Mouse (Mus musculus) lung, embryonic 16.5 days (tissue): Measurements from ENCODE around the gene Sbk2. TPM values are rescaled to one million over a fixed set of nuclear protein-coding genes. Genes with fewer than 3 reads are reported as not detected.

ENCODE experiments used
- ATAC-seq: fragments of 200-750 bp; cut with Nextera tagmentation; 2 replicates; pipeline ENCODE4 v1.8.0; 2017; ENCODE audit warnings: low read depth, mild to moderate bottlenecking, moderate library complexity
- H3K27ac ChIP-seq: fragments of 300-500 bp; sonication (generic); 2 replicates; pipeline ENCODE4 v1.5.1; 2014; ENCODE audit warnings: mild to moderate bottlenecking, control low read depth, low read length
- H3K27me3 ChIP-seq: fragments of 300-500 bp; sonication (generic); 2 replicates; pipeline ENCODE4 v1.6.1; 2014; ENCODE audit warnings: low read depth, low read length, mixed read lengths; ENCODE audit not compliant: control insufficient read depth, insufficient read depth
- H3K36me3 ChIP-seq: fragments of 300-500 bp; sonication (generic); 2 replicates; pipeline ENCODE4 v1.6.1; 2014; ENCODE audit warnings: low read length; ENCODE audit not compliant: control insufficient read depth, insufficient read depth
- H3K4me1 ChIP-seq: fragments of 300-500 bp; sonication (generic); replicated peaks from 2 replicates; pipeline ENCODE4 v1.6.1; 2014; ENCODE audit warnings: low read length, mixed read lengths; ENCODE audit not compliant: control insufficient read depth, insufficient read depth
- H3K4me2 ChIP-seq: fragments of 300-500 bp; sonication (generic); 2 replicates; pipeline ENCODE4 v1.6.1; 2014; ENCODE audit warnings: low read depth, low read length, control low read depth
- H3K4me3 ChIP-seq: fragments of 300-500 bp; sonication (generic); 2 replicates; pipeline ENCODE4 v1.5.1; 2014; ENCODE audit warnings: mild to moderate bottlenecking, low read length, control low read depth
- H3K9ac ChIP-seq: fragments of 300-500 bp; sonication (generic); 2 replicates; pipeline ENCODE4 v1.6.1; 2014; ENCODE audit warnings: low read length, control low read depth
- H3K9me3 ChIP-seq: fragments of 300-500 bp; sonication (generic); 2 replicates; pipeline ENCODE4 v1.6.1; 2016; ENCODE audit warnings: low read length; ENCODE audit not compliant: control insufficient read depth
- WGBS: fragments of 180-500 bp; shearing (Covaris S2); extraction: QIAGEN DNeasy Blood & Tissue Kit; methylation state at CpG from one replicate; pipeline ENCODE4 v1.1.7; 2014; 5-methylcytosine and 5-hydroxymethylcytosine counted together
- polyA plus RNA-seq: library from polyadenylated mRNA; unstranded; fragments of >200 nt; fragmentation: Nextera tagmentation; extraction: Ambion mirVana; gene quantifications from 2 replicates; pipeline ENCODE4 v1.2.1, GENCODE M21; 2015

The Sbk2 gene
- polyA plus RNA-seq, 1 experiment from 2014 or later = 0.85 TPM

GRCm38 (mm10) chr7:4925441-4926381 lies 38.5 kb downstream of the Sbk2 start, which contains the start of gene Ssc5d:
TSS of gene Ssc5d (plus strand) at chr7:4925785.
- no peak within 1 kb of the TSS for H3K4me3 ChIP-seq
- H3K4me1 ChIP-seq = peaks cover 37% of the 10 kb centered on the region

DNA sequence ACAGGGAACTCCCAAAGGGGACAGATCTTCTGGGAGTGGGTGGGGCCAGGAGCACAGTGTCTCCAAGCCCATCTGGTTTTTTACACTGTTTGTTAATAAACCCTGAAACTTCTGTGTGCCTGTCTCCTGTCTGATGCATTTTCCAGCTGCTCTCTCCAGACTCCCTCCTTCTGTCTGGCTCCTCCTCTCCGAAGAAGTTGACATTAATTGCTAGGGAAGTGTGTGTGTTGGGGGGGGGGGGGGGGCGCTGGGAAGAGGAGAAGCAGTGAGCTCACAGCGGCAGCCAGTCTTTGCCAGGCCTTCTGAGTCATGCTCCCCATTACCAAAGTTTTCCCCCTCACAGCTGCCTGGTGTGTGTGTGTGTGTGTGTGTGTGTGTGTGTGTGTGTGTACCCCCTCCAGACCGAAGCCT lies 39.3 kb downstream of the Sbk2 start:
- Histone ChIP-seq H3K4me2 (no peak overlapping the region), H3K4me1 (peaks cover 37% of the 10 kb centered on the region), H3K27ac (peak overlapping the region; percentile 92), H3K9me3 (no peaks in the 10 kb centered on the region), H3K27me3 (no peaks in the 10 kb centered on the region), H3K9ac (no peak overlapping the region; the same call in 1 of the 2 replicates), H3K4me3 (no peak overlapping the region), H3K36me3 (peaks cover 9% of the 10 kb centered on the region)
- WGBS = 13% methylated on average over 3 of the region's 4 CpGs
- peak; percentile 72 for ATAC-seq

More at GRCm38 (mm10) chr7:4925441-4926381, 38.5 kb downstream of the Sbk2 start, which contains the start of gene Ssc5d:
- H3K9ac ChIP-seq = no peak within 1 kb of the TSS; the same call in none of the 2 replicates
- peaks cover 1% of the 10 kb centered on the region for H3K36me3 ChIP-seq
- WGBS = 11% methylated on average over 6 of the region's 6 CpGs
- H3K27ac ChIP-seq = peak within 1 kb of the TSS; percentile 92
- H3K27me3 ChIP-seq = no peaks in the 10 kb centered on the region
- H3K4me2 ChIP-seq = peak within 1 kb of the TSS; percentile 54
- no peaks in the 10 kb centered on the region for H3K9me3 ChIP-seq
- peak; percentile 75 for ATAC-seq

DNA sequence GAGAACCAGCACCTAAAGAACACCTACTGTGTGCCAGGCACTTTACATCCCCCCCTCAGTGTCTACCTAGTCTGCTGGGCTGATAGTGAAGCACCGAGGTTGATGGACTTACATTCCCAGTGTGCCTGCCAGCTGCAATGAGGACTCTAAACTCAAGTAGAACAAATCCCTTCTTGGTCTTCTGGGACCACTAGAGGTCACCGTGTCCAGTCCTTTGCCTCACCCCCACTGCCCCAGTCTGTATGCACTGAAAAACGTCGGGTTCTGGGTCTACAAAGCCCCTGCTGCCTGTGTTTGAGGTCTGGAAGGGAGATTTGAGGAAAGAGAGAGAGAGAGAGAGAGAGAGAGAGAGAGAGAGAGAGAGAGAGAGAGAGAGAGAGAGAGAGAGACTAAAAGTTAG lies 39.7 kb downstream of the Sbk2 start:
- H3K9me3 ChIP-seq = no peaks in the 10 kb centered on the region
- no peak overlapping the region for H3K4me3 ChIP-seq
- 2% methylated on average over 4 of the region's 4 CpGs for WGBS
- peaks cover 13% of the 10 kb centered on the region for H3K36me3 ChIP-seq
- H3K27ac ChIP-seq = peak overlapping the region; percentile 92
- H3K9ac ChIP-seq = no peak overlapping the region; the same call in none of the 2 replicates
- H3K4me1 ChIP-seq = peaks cover 37% of the 10 kb centered on the region
- peak overlapping the region; percentile 54 for H3K4me2 ChIP-seq
- no peaks in the 10 kb centered on the region for H3K27me3 ChIP-seq
- ATAC-seq = peak; percentile 3; the same call in 1 of the 2 replicates

GRCm38 (mm10) chr7:4923586-4924364 lies 40.4 kb downstream of the Sbk2 start:
- H3K4me1 ChIP-seq = peaks cover 37% of the 10 kb centered on the region
- H3K9me3 ChIP-seq = no peaks in the 10 kb centered on the region
- WGBS = 5% methylated on average over 37 of the region's 37 CpGs
- H3K9ac ChIP-seq = peak overlapping the region; percentile 65
- no peaks in the 10 kb centered on the region for H3K27me3 ChIP-seq
- no peak for ATAC-seq
- H3K4me3 ChIP-seq = peak overlapping the region; percentile 28
- peak overlapping the region; percentile 92 for H3K27ac ChIP-seq
- peak overlapping the region; percentile 54 for H3K4me2 ChIP-seq
- peaks cover 19% of the 10 kb centered on the region for H3K36me3 ChIP-seq

- no peak for ATAC-seq
- H3K9me3 ChIP-seq = no peaks in the 10 kb centered on the region
- under 1% methylated on average over 14 of the region's 14 CpGs for WGBS
- peaks cover 37% of the 10 kb centered on the region for H3K4me1 ChIP-seq
- peak overlapping the region; percentile 54 for H3K4me2 ChIP-seq
- H3K27me3 ChIP-seq = no peaks in the 10 kb centered on the region
- peak overlapping the region; percentile 65; the same call in 1 of the 2 replicates for H3K9ac ChIP-seq
- H3K4me3 ChIP-seq = peak overlapping the region; percentile 28
- no peak overlapping the region; the same call in 1 of the 2 replicates for H3K27ac ChIP-seq
- peaks cover 19% of the 10 kb centered on the region for H3K36me3 ChIP-seq
Observed at GRCm38 (mm10) chr7:4922931-4923565, 41.2 kb downstream of the Sbk2 start.

DNA sequence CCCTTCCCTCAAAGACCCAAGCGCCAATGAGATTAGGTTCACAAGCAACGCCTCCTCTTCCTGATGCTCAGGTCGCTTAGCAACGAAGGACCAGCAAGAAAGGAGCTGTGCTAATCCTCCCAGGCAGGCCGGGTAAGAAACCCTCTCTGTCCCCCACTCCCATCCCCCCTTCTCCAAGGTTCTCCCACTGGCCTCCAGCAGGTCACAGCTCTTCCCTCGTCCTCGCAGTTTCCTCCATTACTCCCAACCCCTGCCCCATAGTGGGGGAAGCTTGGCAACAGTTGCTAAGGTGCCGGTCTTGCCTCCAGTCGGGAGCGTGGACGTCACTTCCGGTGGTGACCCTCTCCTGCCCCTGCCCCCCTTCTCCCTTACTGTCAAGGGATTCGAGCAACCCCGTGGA lies 41.7 kb downstream of the Sbk2 start:
- Histone ChIP-seq H3K4me3 (peak overlapping the region; percentile 28), H3K27ac (no peak overlapping the region), H3K9ac (peak overlapping the region; percentile 24; the same call in 1 of the 2 replicates), H3K9me3 (no peaks in the 10 kb centered on the region), H3K36me3 (peaks cover 19% of the 10 kb centered on the region), H3K4me2 (peak overlapping the region; percentile 54), H3K27me3 (no peaks in the 10 kb centered on the region), H3K4me1 (peaks cover 37% of the 10 kb centered on the region)
- WGBS = 1% methylated on average over 14 of the region's 14 CpGs
- no peak for ATAC-seq

- peak within 1 kb of the TSS; percentile 24; the same call in 1 of the 2 replicates for H3K9ac ChIP-seq
Observed at GRCm38 (mm10) chr7:4921824-4922482, 42.3 kb downstream of the Sbk2 start, which contains the start of gene Nat14. TSS of gene Nat14 (plus strand) at chr7:4922028.

More at GRCm38 (mm10) chr7:4921824-4922482, 42.3 kb downstream of the Sbk2 start, which contains the start of gene Nat14:
- peak within 1 kb of the TSS; percentile 62 for H3K27ac ChIP-seq
- H3K36me3 ChIP-seq = peaks cover 19% of the 10 kb centered on the region
- no peaks in the 10 kb centered on the region for H3K27me3 ChIP-seq
- no peaks in the 10 kb centered on the region for H3K9me3 ChIP-seq
- H3K4me2 ChIP-seq = peak within 1 kb of the TSS; percentile 54
- ATAC-seq = no peak
- peak within 1 kb of the TSS; percentile 28 for H3K4me3 ChIP-seq
- WGBS = 33% methylated on average over 8 of the region's 8 CpGs
- H3K4me1 ChIP-seq = peaks cover 37% of the 10 kb centered on the region
